Mouse (Mus musculus) olfactory bulb, adult 2 months (tissue): ENCODE measurements around the gene Focad.

Experiments
- CTCF ChIP-seq: fragments of 200-500 bp; IDR thresholded peaks from 2 replicates; pipeline ENCODE4 v1.5.1; 2012; ENCODE audit warnings: low read depth, mild to moderate bottlenecking, low read length, moderate library complexity; ENCODE audit not compliant: insufficient read depth
- POLR2A ChIP-seq: fragments of 200-500 bp; IDR thresholded peaks from 2 replicates; pipeline ENCODE4 v1.6.1; 2012; ENCODE audit warnings: mild to moderate bottlenecking, low read depth, low read length, moderate library complexity; ENCODE audit not compliant: insufficient read depth

- TF ChIP-seq CTCF, result no peak
- TF ChIP-seq POLR2A, result no peak
These were observed 344.0 kb downstream of the Focad start, which contains the start of gene Hacd4 for GRCm38 (mm10) chr4:88438326-88438989.
